Mouse (Mus musculus) lung, adult 2 months (tissue): ENCODE measurements at regions not wholly inside any gene's neighbourhood (a gene's known extent, or its start where the extent isn't known, plus 50 kb on each side); places are given as distances from the start of the nearest gene placed in this dataset.

Source experiments
- DNase-seq: peaks from one replicate; pipeline ENCODE4 v3.0.0; 2022
- H3K4me1 ChIP-seq: fragments of 200-500 bp; 2 replicates; pipeline ENCODE4 v1.6.1; 2011; ENCODE audit warnings: low read length; ENCODE audit not compliant: control insufficient read depth, insufficient read depth
- H3K4me3 ChIP-seq: fragments of 200-500 bp; replicated peaks from 2 replicates; pipeline ENCODE3; 2011; ENCODE audit warnings: low read depth, mild to moderate bottlenecking, control low read depth, low read length; ENCODE audit errors: extremely low read depth
- CTCF ChIP-seq: fragments of 200-500 bp; IDR thresholded peaks from 2 replicates; pipeline ENCODE4 v1.5.1; 2011; ENCODE audit warnings: mild to moderate bottlenecking, low read length, control low read depth; ENCODE audit not compliant: insufficient read depth
- POLR2A ChIP-seq: fragments of 200-500 bp; IDR thresholded peaks from 2 replicates; pipeline ENCODE4 v1.6.1; 2011; ENCODE audit warnings: low read depth, mild to moderate bottlenecking, control low read depth, low read length, borderline replicate concordance; ENCODE audit errors: extremely low read depth
- WGBS: fragments of 180-500 bp; shearing (Covaris S2); methylation state at CpG from one replicate; pipeline ENCODE4 v1.1.7; 2018; 5-methylcytosine and 5-hydroxymethylcytosine counted together

DNA sequence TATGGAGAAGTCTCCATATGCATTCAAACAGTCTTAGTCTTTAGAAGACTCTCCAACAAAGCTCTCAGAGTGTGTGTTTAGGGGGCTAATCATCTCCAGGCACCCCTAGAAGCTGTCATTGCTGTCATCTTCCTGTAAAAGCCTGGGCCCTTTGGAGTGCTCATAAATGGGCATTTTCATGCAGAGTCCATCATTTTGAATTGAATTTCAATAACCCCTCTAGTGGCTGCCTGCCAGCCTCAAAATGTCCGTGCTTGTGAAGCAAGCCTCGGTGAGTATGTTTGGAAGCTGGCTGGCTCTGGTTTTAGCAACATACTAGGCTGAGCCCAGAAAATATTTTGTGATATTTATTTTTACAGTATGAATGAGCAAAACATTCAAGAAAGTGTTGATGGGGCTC is 195.2 kb downstream of the Wnt5a start:
- no peak overlapping the region for H3K4me3 ChIP-seq
- WGBS: 69% methylated on average over 2 of the region's 2 CpGs
- TF ChIP-seq CTCF: no peak
- no peak for TF ChIP-seq POLR2A
- DNase-seq: no peak
- no peaks in the 10 kb centered on the region for H3K4me1 ChIP-seq

DNA sequence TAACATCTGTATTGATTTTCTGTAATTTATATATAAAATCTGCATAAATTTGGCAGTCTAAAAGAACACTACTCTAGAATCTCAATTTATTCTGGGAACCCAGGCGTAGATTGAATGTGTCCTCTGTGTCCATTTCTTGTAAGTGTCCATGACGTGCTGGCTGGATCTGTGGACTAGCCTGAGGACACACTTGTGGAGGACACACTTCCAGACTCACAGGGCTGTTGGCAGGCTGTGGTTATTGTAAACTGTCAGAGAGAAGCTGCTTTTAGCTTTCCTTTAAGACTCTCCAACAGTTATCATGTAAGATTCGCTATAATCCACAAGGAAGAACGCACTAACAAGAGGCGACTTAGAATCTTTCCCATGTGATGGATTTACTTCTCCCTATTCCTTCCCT is 200.2 kb downstream of the Wnt5a start:
- TF ChIP-seq CTCF (no peak), POLR2A (no peak)
- Histone ChIP-seq H3K4me1 (no peaks in the 10 kb centered on the region), H3K4me3 (no peak overlapping the region)
- DNase-seq: no peak
- 84% methylated on average over 5 of the region's 5 CpGs for WGBS

- no peak for TF ChIP-seq CTCF
- TF ChIP-seq POLR2A: no peak
- H3K4me3 ChIP-seq: no peak overlapping the region
- no peaks in the 10 kb centered on the region for H3K4me1 ChIP-seq
- 63% methylated on average over 10 of the region's 10 CpGs for WGBS
- no peak for DNase-seq
Observed at GRCm38 (mm10) chr14:28714598-28714997, 210.0 kb downstream of the Wnt5a start.

DNA sequence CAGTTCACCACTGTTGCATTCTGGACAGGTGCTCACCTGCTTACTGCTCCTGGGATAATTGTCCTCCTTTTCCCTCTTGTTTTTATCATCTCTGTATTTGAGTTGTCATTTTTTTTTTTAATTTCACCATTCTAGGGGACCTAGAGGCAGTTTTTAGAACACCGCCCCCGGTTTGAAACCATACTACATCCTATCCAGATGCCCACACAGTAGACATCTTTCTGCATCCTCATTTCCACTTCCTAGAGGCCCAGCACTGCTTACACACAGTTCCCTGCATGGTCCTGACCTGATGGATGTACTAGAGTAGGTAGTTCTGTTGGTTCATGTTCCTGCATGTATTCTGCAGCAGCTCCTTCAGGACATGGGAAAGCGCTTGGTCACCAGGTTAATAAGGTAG is 216.0 kb downstream of the Wnt5a start:
- 96% methylated on average over 3 of the region's 3 CpGs for WGBS
- no peak for TF ChIP-seq POLR2A
- no peak for TF ChIP-seq CTCF
- H3K4me3 ChIP-seq: no peak overlapping the region
- DNase-seq: no peak
- no peaks in the 10 kb centered on the region for H3K4me1 ChIP-seq

GRCm38 (mm10) chr14:28725666-28726065 is 221.1 kb downstream of the Wnt5a start:
- Histone ChIP-seq H3K4me3 (no peak overlapping the region), H3K4me1 (no peaks in the 10 kb centered on the region)
- WGBS: 54% methylated on average over 4 of the region's 4 CpGs
- no peak for DNase-seq
- no peak for TF ChIP-seq POLR2A
- no peak for TF ChIP-seq CTCF

DNA sequence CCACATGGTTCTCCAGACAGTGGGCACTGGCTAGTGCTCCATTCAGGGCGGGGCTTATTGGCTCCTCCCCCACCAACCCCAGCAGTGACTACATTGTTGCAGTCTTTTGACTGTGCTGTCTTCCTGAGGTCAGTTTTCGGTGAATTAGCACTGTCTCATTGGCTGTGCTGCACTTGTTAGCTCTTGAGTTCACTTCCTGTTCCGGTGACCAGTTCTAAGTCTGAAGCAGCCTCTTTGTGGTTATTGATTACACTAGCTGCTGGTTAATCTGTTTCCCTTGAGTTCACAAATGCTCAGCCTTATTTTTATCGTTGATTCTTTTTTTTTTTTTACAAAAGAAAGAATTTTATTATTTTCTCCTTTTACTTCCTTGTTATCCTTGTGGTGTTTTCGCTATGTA is 228.9 kb downstream of the Wnt5a start:
- 54% methylated on average over 5 of the region's 5 CpGs for WGBS
- H3K4me3 ChIP-seq: no peak overlapping the region
- no peak for DNase-seq
- H3K4me1 ChIP-seq: no peaks in the 10 kb centered on the region
- TF ChIP-seq POLR2A: no peak
- TF ChIP-seq CTCF: no peak

DNA sequence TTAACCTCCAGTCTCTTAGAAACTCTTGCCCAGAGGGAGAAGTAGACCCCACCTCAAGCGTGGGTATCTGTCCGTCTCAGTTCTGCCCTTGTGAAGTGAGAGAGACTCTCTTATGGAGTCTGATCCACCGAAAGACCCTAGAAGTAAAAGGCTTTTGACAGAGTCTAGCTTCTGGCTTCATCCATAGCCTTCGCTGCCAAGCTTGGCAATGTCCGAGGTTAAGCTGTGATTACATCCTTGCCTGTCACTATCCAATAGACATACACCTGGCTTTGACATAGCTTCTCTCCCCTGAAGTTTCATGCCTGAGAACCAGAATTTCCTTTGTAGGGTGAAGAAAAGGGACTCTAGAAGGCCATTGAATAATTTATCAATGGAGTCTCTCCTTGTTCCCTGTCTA is 230.9 kb downstream of the Wnt5a start:
- no peak overlapping the region for H3K4me3 ChIP-seq
- TF ChIP-seq POLR2A: no peak
- no peak for TF ChIP-seq CTCF
- DNase-seq: no peak
- H3K4me1 ChIP-seq: no peaks in the 10 kb centered on the region
- 87% methylated on average over 5 of the region's 5 CpGs for WGBS

DNA sequence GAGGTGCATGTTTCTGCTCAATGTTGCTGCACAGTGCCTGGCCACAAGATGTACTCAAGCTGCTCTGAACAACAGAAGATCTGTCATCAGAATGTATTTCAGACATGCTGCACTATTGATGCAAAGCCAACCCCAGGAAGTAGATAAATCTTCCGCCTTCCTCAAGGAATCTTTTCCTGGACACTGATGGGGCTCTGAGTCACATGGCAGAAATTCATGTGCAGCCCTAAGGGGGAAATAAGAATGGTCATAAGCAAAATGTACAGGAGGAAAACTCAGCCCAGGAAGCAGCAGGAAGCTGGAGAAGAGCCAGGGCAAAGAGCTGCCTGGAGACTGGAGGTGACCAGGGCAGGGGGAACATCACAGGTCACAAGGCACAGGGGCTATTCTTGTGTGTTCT is 235.5 kb downstream of the Wnt5a start:
- H3K4me3 ChIP-seq: no peak overlapping the region
- WGBS: 58% methylated on average over 1 of the region's 1 CpGs
- no peaks in the 10 kb centered on the region; the same call in 1 of the 2 replicates for H3K4me1 ChIP-seq
- no peak for DNase-seq
- no peak for TF ChIP-seq POLR2A
- no peak for TF ChIP-seq CTCF

DNA sequence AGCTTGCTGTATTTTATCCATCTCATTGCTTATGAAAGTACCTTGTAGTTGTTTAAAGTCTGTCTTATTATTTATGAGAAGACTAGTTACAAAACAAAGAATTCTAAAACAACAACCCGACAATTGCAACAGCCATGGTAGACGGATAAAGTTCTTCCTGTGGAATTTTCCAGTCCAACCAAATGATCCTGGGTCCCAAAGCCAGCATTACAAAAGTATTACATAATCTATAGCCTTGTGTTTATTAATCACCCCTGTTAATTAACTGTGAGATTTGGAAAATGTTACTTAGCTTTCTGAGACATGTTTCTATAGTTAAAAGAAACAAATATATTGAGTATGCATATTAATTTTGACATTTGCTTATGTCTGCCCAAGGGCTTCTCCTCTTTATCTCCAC is 236.9 kb downstream of the Wnt5a start:
- TF ChIP-seq POLR2A (no peak), CTCF (no peak)
- Histone ChIP-seq H3K4me1 (no peaks in the 10 kb centered on the region; the same call in 1 of the 2 replicates), H3K4me3 (no peak overlapping the region)
- WGBS: 64% methylated on average over 2 of the region's 2 CpGs
- no peak for DNase-seq

- TF ChIP-seq POLR2A (no peak), CTCF (no peak)
Observed at GRCm38 (mm10) chr14:28743673-28744072, 239.1 kb downstream of the Wnt5a start.

GRCm38 (mm10) chr14:28750301-28750700 is 245.8 kb downstream of the Wnt5a start:
- no peak for TF ChIP-seq POLR2A
- TF ChIP-seq CTCF: no peak
- 76% methylated on average over 1 of the region's 1 CpGs for WGBS
- DNase-seq: no peak
- Histone ChIP-seq H3K4me3 (no peak overlapping the region), H3K4me1 (no peaks in the 10 kb centered on the region)

More at GRCm38 (mm10) chr14:28743673-28744072, 239.1 kb downstream of the Wnt5a start:
- 56% methylated on average over 4 of the region's 4 CpGs for WGBS
- no peak for DNase-seq
- Histone ChIP-seq H3K4me1 (no peaks in the 10 kb centered on the region; the same call in 1 of the 2 replicates), H3K4me3 (no peak overlapping the region)
